Mouse (Mus musculus) embryonic facial prominence, embryonic 11.5 days (tissue): ENCODE data around the gene Tgfb1. TPM values are rescaled to one million over a fixed set of nuclear protein-coding genes. Genes with fewer than 3 reads are reported as not detected.
A peak's percentile ranks its signal among the peaks of the same experiment; 100 is the strongest.
"Not testable (repeated sequence)": the region's sequence is repeated elsewhere in the genome, so short reads cannot be mapped to it uniquely, and the experiment has no call there.

Experiments
- ATAC-seq: fragments of 200-750 bp; cut with Nextera tagmentation; replicated peaks from 2 replicates; pipeline ENCODE4 v1.8.0; 2017; ENCODE audit warnings: low read depth; ENCODE audit not compliant: insufficient number of reproducible peaks, low FRiP score, low TSS enrichment
- DNase-seq: peaks from one replicate; pipeline ENCODE4 v3.0.0-alpha.2; 2015; ENCODE audit warnings: low spot score
- H3K27ac ChIP-seq: fragments of 300-500 bp; sonication (generic); replicated peaks from 2 replicates; pipeline ENCODE4 v1.5.1; 2014; ENCODE audit warnings: mild to moderate bottlenecking, low read depth, low read length, control low read depth
- H3K27me3 ChIP-seq: fragments of 300-500 bp; sonication (generic); 2 replicates; pipeline ENCODE4 v1.6.1; 2014; ENCODE audit warnings: mild to moderate bottlenecking, low read length, moderate library complexity, mixed read lengths; ENCODE audit not compliant: control insufficient read depth, insufficient read depth
- H3K36me3 ChIP-seq: fragments of 300-500 bp; sonication (generic); replicated peaks from 2 replicates; pipeline ENCODE4 v1.6.1; 2014; ENCODE audit warnings: low read depth, mild to moderate bottlenecking, low read length, moderate library complexity, mixed read lengths; ENCODE audit not compliant: control insufficient read depth, insufficient read depth
- H3K4me1 ChIP-seq: fragments of 300-500 bp; sonication (generic); 2 replicates; pipeline ENCODE4 v1.6.1; 2014; ENCODE audit warnings: low read length, mixed read lengths; ENCODE audit not compliant: control insufficient read depth, insufficient read depth
- H3K4me2 ChIP-seq: fragments of 300-500 bp; sonication (generic); 2 replicates; pipeline ENCODE4 v1.6.1; 2014; ENCODE audit warnings: low read depth, mild to moderate bottlenecking, control low read depth, low read length, moderate library complexity
- H3K4me3 ChIP-seq: fragments of 300-500 bp; sonication (generic); 2 replicates; pipeline ENCODE4 v1.5.1; 2014; ENCODE audit warnings: low read depth, low read length, control low read depth
- H3K9ac ChIP-seq: fragments of 300-500 bp; sonication (generic); replicated peaks from 2 replicates; pipeline ENCODE4 v1.6.1; 2014; ENCODE audit warnings: mild to moderate bottlenecking, control low read depth, low read length
- H3K9me3 ChIP-seq: fragments of 300-500 bp; sonication (generic); replicated peaks from 2 replicates; pipeline ENCODE4 v1.6.1; 2016; ENCODE audit warnings: mild to moderate bottlenecking, low read length, inconsistent platforms, mixed read lengths; ENCODE audit not compliant: control insufficient read depth
- WGBS: fragments of 180-500 bp; shearing (Covaris S2); extraction: QIAGEN DNeasy Blood & Tissue Kit; methylation state at CpG from one replicate; pipeline ENCODE4 v1.1.7; 2014; 5-methylcytosine and 5-hydroxymethylcytosine counted together
- polyA plus RNA-seq: library from polyadenylated mRNA; unstranded; fragments of >200 nt; fragmentation: Nextera tagmentation; extraction: Ambion mirVana; gene quantifications from 2 replicates; pipeline ENCODE4 v1.2.1, GENCODE M21; 2014

Gene Tgfb1
- polyA plus RNA-seq, 1 experiment from 2014 or later = 1.5 TPM

- no peak overlapping the region for H3K4me2 ChIP-seq
- no peak overlapping the region for H3K4me3 ChIP-seq
- H3K27me3 ChIP-seq = no peaks in the 10 kb centered on the region
- no peak overlapping the region for H3K9ac ChIP-seq
- H3K4me1 ChIP-seq = no peaks in the 10 kb centered on the region
- no peak overlapping the region for H3K27ac ChIP-seq
- H3K36me3 ChIP-seq = peaks cover 31% of the 10 kb centered on the region
- ATAC-seq = peak; percentile 46; the same call in 1 of the 2 replicates
- WGBS = 60% methylated on average over 10 of the region's 10 CpGs
- peak; percentile 81 for DNase-seq
- H3K9me3 ChIP-seq = no peaks in the 10 kb centered on the region
Observed at GRCm38 (mm10) chr7:25719761-25720610, 33.2 kb downstream of the Tgfb1 start.

- no peak overlapping the region for H3K9ac ChIP-seq
- no peaks in the 10 kb centered on the region for H3K27me3 ChIP-seq
Observed at GRCm38 (mm10) chr7:25720760-25721159, 34.0 kb downstream of the Tgfb1 start.

GRCm38 (mm10) chr7:25721776-25722175, 35.0 kb downstream of the Tgfb1 start:
- peaks cover 29% of the 10 kb centered on the region for H3K36me3 ChIP-seq
- H3K27ac ChIP-seq, H3K4me1 ChIP-seq, H3K9me3 ChIP-seq, H3K9ac ChIP-seq, DNase-seq, H3K4me2 ChIP-seq, H3K27me3 ChIP-seq, H3K4me3 ChIP-seq, ATAC-seq: not testable (repeated sequence)

More at GRCm38 (mm10) chr7:25720760-25721159, 34.0 kb downstream of the Tgfb1 start:
- ATAC-seq = no peak
- Histone ChIP-seq H3K4me3 (no peak overlapping the region), H3K36me3 (peaks cover 29% of the 10 kb centered on the region), H3K27ac (no peak overlapping the region), H3K9me3 (no peaks in the 10 kb centered on the region), H3K4me1 (no peaks in the 10 kb centered on the region), H3K4me2 (no peak overlapping the region)
- WGBS = 91% methylated on average over 5 of the region's 5 CpGs
- no peak for DNase-seq

DNA sequence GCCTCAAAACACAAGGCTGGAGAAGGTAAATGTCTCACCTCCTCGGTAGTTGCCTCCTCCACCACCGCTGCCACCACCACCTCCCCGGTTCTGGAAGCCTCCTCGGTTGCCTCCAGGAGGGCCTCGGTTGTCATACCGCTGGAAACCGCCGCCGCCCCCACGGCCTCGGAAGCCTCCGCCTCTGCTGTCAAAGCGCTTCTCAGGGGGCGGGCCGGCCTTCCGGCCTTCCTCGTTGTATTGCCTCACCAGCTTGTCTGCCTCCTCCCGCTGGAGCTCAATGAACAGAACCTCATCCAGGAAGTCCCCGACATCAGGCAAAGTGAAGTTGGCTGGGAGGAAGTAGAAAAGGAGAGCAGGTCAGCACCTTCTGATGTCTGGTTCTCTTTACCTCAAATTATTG, 39.1 kb downstream of the Tgfb1 start:
- Histone ChIP-seq H3K27me3 (no peaks in the 10 kb centered on the region), H3K4me3 (no peak overlapping the region), H3K9ac (no peak overlapping the region), H3K4me2 (no peak overlapping the region), H3K36me3 (peaks cover 50% of the 10 kb centered on the region), H3K27ac (no peak overlapping the region), H3K9me3 (no peaks in the 10 kb centered on the region), H3K4me1 (no peaks in the 10 kb centered on the region)
- WGBS = 88% methylated on average over 19 of the region's 19 CpGs
- ATAC-seq (no peak), DNase-seq (no peak)

DNA sequence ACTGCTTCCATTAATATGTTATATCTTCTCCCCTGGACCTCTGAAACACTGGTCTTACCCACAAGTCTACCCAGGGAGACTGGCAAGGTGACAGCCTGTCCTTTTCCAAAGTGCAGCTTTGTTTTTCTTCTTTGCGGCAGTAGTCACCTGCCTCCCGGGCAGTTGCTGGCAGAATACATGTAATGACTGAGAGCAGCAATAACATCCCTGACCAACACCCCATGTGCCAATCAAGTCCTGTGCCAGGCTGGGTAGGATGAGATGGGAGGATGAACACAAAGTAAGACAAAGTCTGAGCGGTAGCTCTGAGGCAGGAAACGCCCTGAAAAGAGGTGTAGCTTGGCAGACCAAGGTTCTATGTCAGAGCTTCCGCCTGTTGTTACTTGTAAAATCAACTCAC, 41.0 kb downstream of the Tgfb1 start:
- Histone ChIP-seq H3K9ac (no peak overlapping the region), H3K9me3 (no peaks in the 10 kb centered on the region), H3K27ac (no peak overlapping the region), H3K36me3 (peaks cover 50% of the 10 kb centered on the region), H3K27me3 (no peaks in the 10 kb centered on the region), H3K4me1 (no peaks in the 10 kb centered on the region), H3K4me3 (no peak overlapping the region), H3K4me2 (no peak overlapping the region)
- 94% methylated on average over 5 of the region's 5 CpGs for WGBS
- no peak for DNase-seq
- ATAC-seq = no peak

GRCm38 (mm10) chr7:25729396-25729795, 42.6 kb downstream of the Tgfb1 start:
- Histone ChIP-seq H3K36me3 (peaks cover 47% of the 10 kb centered on the region), H3K4me2 (no peak overlapping the region), H3K9me3 (no peaks in the 10 kb centered on the region), H3K4me1 (no peaks in the 10 kb centered on the region), H3K9ac (no peak overlapping the region), H3K27ac (no peak overlapping the region), H3K4me3 (no peak overlapping the region), H3K27me3 (no peaks in the 10 kb centered on the region)
- ATAC-seq (no peak), DNase-seq (no peak)
- WGBS = 73% methylated on average over 2 of the region's 2 CpGs

DNA sequence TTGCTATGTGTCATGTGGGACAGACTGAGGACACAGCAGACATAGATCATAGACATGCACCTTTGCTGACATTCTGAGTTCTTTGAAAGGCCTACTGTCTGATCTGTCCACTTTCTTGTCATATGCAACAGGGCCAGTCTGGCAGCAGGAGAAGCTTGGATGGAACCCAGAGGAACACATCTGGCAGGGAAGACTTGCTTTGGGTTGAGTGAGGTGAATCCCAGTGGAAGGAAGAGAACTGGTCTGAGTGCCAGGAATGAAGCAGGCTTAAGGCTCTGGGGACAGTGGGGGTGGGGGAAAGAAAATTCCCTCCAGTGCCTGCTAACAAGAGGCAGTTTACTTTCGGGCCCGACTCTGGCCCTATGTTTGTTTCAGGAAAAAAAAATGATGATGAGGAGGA, 43.1 kb downstream of the Tgfb1 start:
- H3K9me3 ChIP-seq = no peaks in the 10 kb centered on the region
- no peaks in the 10 kb centered on the region for H3K27me3 ChIP-seq
- no peak overlapping the region for H3K4me2 ChIP-seq
- ATAC-seq = no peak
- no peak overlapping the region for H3K4me3 ChIP-seq
- no peak overlapping the region for H3K27ac ChIP-seq
- H3K4me1 ChIP-seq = no peaks in the 10 kb centered on the region
- WGBS = 90% methylated on average over 2 of the region's 2 CpGs
- H3K9ac ChIP-seq = no peak overlapping the region
- peaks cover 44% of the 10 kb centered on the region for H3K36me3 ChIP-seq
- no peak for DNase-seq

- H3K9me3 ChIP-seq = no peaks in the 10 kb centered on the region
- no peaks in the 10 kb centered on the region for H3K4me1 ChIP-seq
- no peaks in the 10 kb centered on the region for H3K27me3 ChIP-seq
- WGBS = 92% methylated on average over 8 of the region's 8 CpGs
- DNase-seq (no peak), ATAC-seq (no peak)
- no peak overlapping the region for H3K27ac ChIP-seq
- H3K36me3 ChIP-seq = peaks cover 38% of the 10 kb centered on the region
- no peak overlapping the region for H3K9ac ChIP-seq
- no peak overlapping the region for H3K4me2 ChIP-seq
- no peak overlapping the region for H3K4me3 ChIP-seq
Observed at GRCm38 (mm10) chr7:25731294-25732055, 44.7 kb downstream of the Tgfb1 start.
